Mouse (Mus musculus): ENCODE data around the gene Olfr628. TPM values are rescaled to one million over a fixed set of nuclear protein-coding genes. Genes with fewer than 3 reads are reported as not detected.

The Olfr628 gene
- total and polyA plus RNA-seq, 3 experiments: not detected

Other genes with a start within 250 kb of the Olfr628 start
Only the 20 nearest of the 33 such genes appear.
- not detected in 2 replicates for gene Olfr617, start 157.3 kb upstream of the Olfr628 start, total RNA-seq (2012; rRNA removed)
- not detected in 2 replicates for gene Olfr617, start 157.3 kb upstream of the Olfr628 start, total RNA-seq (2014; rRNA removed)
- gene Olfr617, start 157.3 kb upstream of the Olfr628 start, polyA plus RNA-seq (2012; ENCODE audit: insufficient read length, low read depth): not detected in 2 replicates
- gene Olfr618, start 140.3 kb upstream of the Olfr628 start, total RNA-seq (2012; rRNA removed): not detected in 2 replicates
- gene Olfr618, start 140.3 kb upstream of the Olfr628 start, total RNA-seq (2014; rRNA removed): not detected in 2 replicates
- not detected in 2 replicates for gene Olfr618, start 140.3 kb upstream of the Olfr628 start, polyA plus RNA-seq (2012; ENCODE audit: insufficient read length, low read depth)
- not detected in 2 replicates for gene Olfr619, start 129.8 kb upstream of the Olfr628 start, total RNA-seq (2012; rRNA removed)
- gene Olfr619, start 129.8 kb upstream of the Olfr628 start, total RNA-seq (2014; rRNA removed): not detected in 2 replicates
- gene Olfr619, start 129.8 kb upstream of the Olfr628 start, polyA plus RNA-seq (2012; ENCODE audit: insufficient read length, low read depth): not detected in 2 replicates
- not detected in 2 replicates for gene Olfr620, start 117.8 kb upstream of the Olfr628 start, total RNA-seq (2012; rRNA removed)
- not detected in 2 replicates for gene Olfr620, start 117.8 kb upstream of the Olfr628 start, total RNA-seq (2014; rRNA removed)
- gene Olfr620, start 117.8 kb upstream of the Olfr628 start, polyA plus RNA-seq (2012; ENCODE audit: insufficient read length, low read depth): not detected in 2 replicates
- not detected in 2 replicates for gene Olfr622, start 87.7 kb upstream of the Olfr628 start, total RNA-seq (2012; rRNA removed)
- gene Olfr622, start 87.7 kb upstream of the Olfr628 start, total RNA-seq (2014; rRNA removed): not detected in 2 replicates
- gene Olfr622, start 87.7 kb upstream of the Olfr628 start, polyA plus RNA-seq (2012; ENCODE audit: insufficient read length, low read depth): not detected in 2 replicates
- gene Olfr623, start 66.7 kb upstream of the Olfr628 start, total RNA-seq (2012; rRNA removed): not detected in 2 replicates
- not detected in 2 replicates for gene Olfr623, start 66.7 kb upstream of the Olfr628 start, total RNA-seq (2014; rRNA removed)
- not detected in 2 replicates for gene Olfr623, start 66.7 kb upstream of the Olfr628 start, polyA plus RNA-seq (2012; ENCODE audit: insufficient read length, low read depth)
- not detected in 2 replicates for gene Olfr624, start 59.2 kb upstream of the Olfr628 start, total RNA-seq (2012; rRNA removed)
- gene Olfr624, start 59.2 kb upstream of the Olfr628 start, total RNA-seq (2014; rRNA removed): not detected in 2 replicates
- gene Olfr624, start 59.2 kb upstream of the Olfr628 start, polyA plus RNA-seq (2012; ENCODE audit: insufficient read length, low read depth): not detected in 2 replicates
- not detected in 2 replicates for gene Olfr625-ps1, start 47.7 kb upstream of the Olfr628 start, total RNA-seq (2012; rRNA removed)
- not detected in 2 replicates for gene Olfr625-ps1, start 47.7 kb upstream of the Olfr628 start, total RNA-seq (2014; rRNA removed)
- gene Olfr625-ps1, start 47.7 kb upstream of the Olfr628 start, polyA plus RNA-seq (2012; ENCODE audit: insufficient read length, low read depth): not detected in 2 replicates
- gene Olfr243, start 15.7 kb upstream of the Olfr628 start, total RNA-seq (2012; rRNA removed): not detected in 2 replicates
- gene Olfr243, start 15.7 kb upstream of the Olfr628 start, total RNA-seq (2014; rRNA removed): not detected in 2 replicates
- 0.05 TPM in 1 of 2 replicates, not detected in the other for gene Olfr243, start 15.7 kb upstream of the Olfr628 start, polyA plus RNA-seq (2012; ENCODE audit: insufficient read length, low read depth)
- not detected in 2 replicates for gene Olfr629, start 14.6 kb downstream of the Olfr628 start, total RNA-seq (2012; rRNA removed)
- gene Olfr629, start 14.6 kb downstream of the Olfr628 start, total RNA-seq (2014; rRNA removed): not detected in 2 replicates
- gene Olfr629, start 14.6 kb downstream of the Olfr628 start, polyA plus RNA-seq (2012; ENCODE audit: insufficient read length, low read depth): not detected in 2 replicates
- not detected in 2 replicates for gene Olfr630, start 27.0 kb downstream of the Olfr628 start, total RNA-seq (2012; rRNA removed)
- not detected in 2 replicates for gene Olfr630, start 27.0 kb downstream of the Olfr628 start, total RNA-seq (2014; rRNA removed)
- gene Olfr630, start 27.0 kb downstream of the Olfr628 start, polyA plus RNA-seq (2012; ENCODE audit: insufficient read length, low read depth): not detected in 2 replicates
- not detected in 2 replicates for gene Olfr69, start 41.2 kb downstream of the Olfr628 start, total RNA-seq (2012; rRNA removed)
- not detected in 2 replicates for gene Olfr69, start 41.2 kb downstream of the Olfr628 start, total RNA-seq (2014; rRNA removed)
- gene Olfr69, start 41.2 kb downstream of the Olfr628 start, polyA plus RNA-seq (2012; ENCODE audit: insufficient read length, low read depth): not detected in 2 replicates
- gene Olfr68, start 49.3 kb downstream of the Olfr628 start, total RNA-seq (2012; rRNA removed): not detected in 2 replicates
- gene Olfr68, start 49.3 kb downstream of the Olfr628 start, total RNA-seq (2014; rRNA removed): not detected in 2 replicates
- gene Olfr68, start 49.3 kb downstream of the Olfr628 start, polyA plus RNA-seq (2012; ENCODE audit: insufficient read length, low read depth): not detected in 2 replicates
- gene Olfr67, start 61.4 kb downstream of the Olfr628 start, total RNA-seq (2012; rRNA removed): not detected in 2 replicates
- not detected in 2 replicates for gene Olfr67, start 61.4 kb downstream of the Olfr628 start, total RNA-seq (2014; rRNA removed)
- gene Olfr67, start 61.4 kb downstream of the Olfr628 start, polyA plus RNA-seq (2012; ENCODE audit: insufficient read length, low read depth): not detected in 2 replicates
- 0.42 TPM in 1 of 2 replicates, not detected in the other for gene Hbb-bt, start 83.6 kb downstream of the Olfr628 start, total RNA-seq (2012; rRNA removed)
- gene Hbb-bt, start 83.6 kb downstream of the Olfr628 start, total RNA-seq (2014; rRNA removed): 5.6 and 6.0 TPM in 2 replicates
- gene Hbb-bt, start 83.6 kb downstream of the Olfr628 start, polyA plus RNA-seq (2012; ENCODE audit: insufficient read length, low read depth): 4.3 and 4.6 TPM in 2 replicates
- gene Hbb-bs, start 97.7 kb downstream of the Olfr628 start, total RNA-seq (2012; rRNA removed): 0.80 TPM in 1 of 2 replicates, not detected in the other
- gene Hbb-bs, start 97.7 kb downstream of the Olfr628 start, total RNA-seq (2014; rRNA removed): not detected in 2 replicates
- gene Hbb-bs, start 97.7 kb downstream of the Olfr628 start, polyA plus RNA-seq (2012; ENCODE audit: insufficient read length, low read depth): 5.5 and 5.7 TPM in 2 replicates
- not detected in 2 replicates for gene Hbb-bh2, start 110.1 kb downstream of the Olfr628 start, total RNA-seq (2012; rRNA removed)
- gene Hbb-bh2, start 110.1 kb downstream of the Olfr628 start, total RNA-seq (2014; rRNA removed): not detected in 2 replicates
- not detected in 2 replicates for gene Hbb-bh2, start 110.1 kb downstream of the Olfr628 start, polyA plus RNA-seq (2012; ENCODE audit: insufficient read length, low read depth)
- not detected in 2 replicates for gene Hbb-bh1, start 112.8 kb downstream of the Olfr628 start, total RNA-seq (2012; rRNA removed)
- gene Hbb-bh1, start 112.8 kb downstream of the Olfr628 start, total RNA-seq (2014; rRNA removed): 0.95 TPM in 1 of 2 replicates, not detected in the other
- gene Hbb-bh1, start 112.8 kb downstream of the Olfr628 start, polyA plus RNA-seq (2012; ENCODE audit: insufficient read length, low read depth): not detected in 2 replicates
- not detected in 2 replicates for gene Hbb-y, start 122.8 kb downstream of the Olfr628 start, total RNA-seq (2012; rRNA removed)
- gene Hbb-y, start 122.8 kb downstream of the Olfr628 start, total RNA-seq (2014; rRNA removed): not detected in 2 replicates
- gene Hbb-y, start 122.8 kb downstream of the Olfr628 start, polyA plus RNA-seq (2012; ENCODE audit: insufficient read length, low read depth): not detected in 2 replicates
- gene Olfr66, start 155.9 kb downstream of the Olfr628 start, total RNA-seq (2012; rRNA removed): not detected in 2 replicates
- not detected in 2 replicates for gene Olfr66, start 155.9 kb downstream of the Olfr628 start, total RNA-seq (2014; rRNA removed)
- not detected in 2 replicates for gene Olfr66, start 155.9 kb downstream of the Olfr628 start, polyA plus RNA-seq (2012; ENCODE audit: insufficient read length, low read depth)

Measured in CH12.LX (cell line).